Mouse (Mus musculus) ES-E14 (cell line): ENCODE measurements around the gene Gstm4. TPM values are rescaled to one million over a fixed set of nuclear protein-coding genes. Genes with fewer than 3 reads are reported as not detected.

Source experiments
- DNase-seq: peaks from one replicate; pipeline ENCODE4 v3.0.0-alpha.2; 2013; ENCODE audit warnings: low read depth, low spot score
- H3K27ac ChIP-seq: 2 replicates; pipeline ENCODE4 v1.5.1; 2012; ENCODE audit warnings: low read depth, mild to moderate bottlenecking, low read length, moderate library complexity, mixed read lengths; ENCODE audit not compliant: poor library complexity, insufficient read depth, severe bottlenecking
- H3K36me3 ChIP-seq: 2 replicates; pipeline ENCODE4 v1.6.1; 2012; ENCODE audit warnings: mild to moderate bottlenecking, low read length, moderate library complexity, mixed read lengths; ENCODE audit not compliant: control insufficient read depth, poor library complexity, insufficient read depth, severe bottlenecking
- H3K4me1 ChIP-seq, 2 experiments: fragments of 150-350 bp in 1 of 2; sonication (generic) in 1 of 2; 2 replicates each; pipeline ENCODE4 v1.6.1; 2012; ENCODE audit warnings: low read length in 2 of 2, mild to moderate bottlenecking in 1 of 2, mixed read lengths in 1 of 2; ENCODE audit not compliant: control insufficient read depth in 2 of 2, insufficient read depth in 2 of 2, poor library complexity in 1 of 2
- H3K4me3 ChIP-seq, 2 experiments: fragments of 150-350 bp in 1 of 2; sonication (generic) in 1 of 2; 2 replicates each; pipeline ENCODE4 v1.5.1; 2012; ENCODE audit warnings: low read length in 2 of 2, low read depth in 1 of 2, mild to moderate bottlenecking in 1 of 2, mixed read lengths in 1 of 2; ENCODE audit not compliant: insufficient read depth in 1 of 2, poor library complexity in 1 of 2, severe bottlenecking in 1 of 2
- H3K9ac ChIP-seq: 2 replicates; pipeline ENCODE4 v1.6.1; 2012; ENCODE audit warnings: low read depth, mild to moderate bottlenecking, low read length, mixed read lengths; ENCODE audit not compliant: poor library complexity, insufficient read depth, severe bottlenecking
- H3K9me3 ChIP-seq: fragments of 150-350 bp; sonication (generic); 2 replicates; pipeline ENCODE4 v1.6.1; 2012; ENCODE audit warnings: low read depth, mild to moderate bottlenecking, low read length; ENCODE audit not compliant: control insufficient read depth, insufficient read depth
- CHD2 ChIP-seq: IDR thresholded peaks from 2 replicates; pipeline ENCODE4 v1.6.1; 2014; ENCODE audit warnings: mild to moderate bottlenecking, low read depth, low read length, inconsistent platforms
- HCFC1 ChIP-seq: IDR thresholded peaks from 2 replicates; pipeline ENCODE4 v1.6.1; 2012; ENCODE audit warnings: low read length, inconsistent platforms, borderline replicate concordance; ENCODE audit not compliant: insufficient read depth
- MAFK ChIP-seq: IDR thresholded peaks from 2 replicates; pipeline ENCODE4 v1.6.1; 2014; ENCODE audit warnings: mild to moderate bottlenecking, low read depth, low read length, inconsistent platforms; ENCODE audit not compliant: insufficient read depth
- ZC3H11A ChIP-seq: IDR thresholded peaks from 2 replicates; pipeline ENCODE4 v1.6.1; 2012; ENCODE audit warnings: low read depth, mild to moderate bottlenecking, inconsistent platforms, low read length, borderline replicate concordance
- ZNF384 ChIP-seq: IDR thresholded peaks from 2 replicates; pipeline ENCODE4 v1.6.1; 2012; ENCODE audit warnings: low read depth, low read length, inconsistent platforms
- in situ Hi-C, 2 experiments: fragments of 600-800 bp; cut with MboI; formaldehyde crosslinking; loops; one replicate each; pipeline ENCODE4 v1.15.1; 2025; ENCODE audit warnings: low sequenced_read_pairs in 2 of 2, inconsistent platforms in 1 of 2; ENCODE audit not compliant: unreplicated experiment in 2 of 2
- total RNA-seq: library from RNA; depleted of rRNA; stranded (reverse); fragments of 300-350 nt; gene quantifications from 2 replicates; pipeline ENCODE4 v1.2.3, GENCODE M21; 2012

The Gstm4 gene
- total RNA-seq, 1 experiment: 4.3 TPM

GRCm38 (mm10) chr3:108086470-108086979 lies 41.8 kb upstream of the Gstm4 start, which contains the start of gene Ampd2:
Ampd2 (minus strand) TSS chr3:108086651.
- DNase-seq: peak; percentile 82
- peak within 1 kb of the TSS; percentile 79 to 84 for H3K4me3 ChIP-seq
- in situ Hi-C loops: no loop called here
- TF ChIP-seq HCFC1 (0 out of 2 replicates have a peak, but pooled peaks have one; percentile 56), ZC3H11A (no peak)
- no peaks in the 10 kb centered on the region; the same call in 1 of the 2 replicates for H3K36me3 ChIP-seq
- no peaks in the 10 kb centered on the region for H3K9me3 ChIP-seq
- no peak within 1 kb of the TSS for H3K27ac ChIP-seq
- H3K4me1 ChIP-seq: peaks cover 4 to 19% of the 10 kb centered on the region in 2 experiments; a peak in 2 of 4 replicates
- peak within 1 kb of the TSS; percentile 80 for H3K9ac ChIP-seq

GRCm38 (mm10) chr3:108085721-108086469 lies 41.2 kb upstream of the Gstm4 start:
- no peak for DNase-seq
- TF ChIP-seq HCFC1 (0 out of 2 replicates have a peak, but pooled peaks have one; percentile 18), CHD2 (no peak), MAFK (no peak), ZC3H11A (no peak)
- Histone ChIP-seq H3K27ac (no peak overlapping the region), H3K9ac (peak overlapping the region; percentile 80), H3K9me3 (no peaks in the 10 kb centered on the region), H3K36me3 (no peaks in the 10 kb centered on the region; the same call in 1 of the 2 replicates), H3K4me3 (peak overlapping the region; percentile 79 to 84), H3K4me1 (peaks cover 4 to 19% of the 10 kb centered on the region in 2 experiments; a peak in 2 of 4 replicates)
- in situ Hi-C loops: no loop called here

- TF ChIP-seq CHD2: no peak
- Histone ChIP-seq H3K9ac (peak overlapping the region; percentile 80), H3K27ac (no peak overlapping the region), H3K4me3 (peak overlapping the region; percentile 79 to 84), H3K9me3 (no peaks in the 10 kb centered on the region), H3K4me1 (peaks cover 4 to 19% of the 10 kb centered on the region in 2 experiments; a peak in 2 of 4 replicates), H3K36me3 (peaks cover 3% of the 10 kb centered on the region; the same call in 1 of the 2 replicates)
- DNase-seq: peak; percentile 79
- in situ Hi-C loops: no loop called here
Measured at GRCm38 (mm10) chr3:108085281-108085720, 40.6 kb upstream of the Gstm4 start.

- Histone ChIP-seq H3K4me3 (peak overlapping the region; percentile 79 to 84), H3K9ac (peak overlapping the region; percentile 69), H3K36me3 (peaks cover 3% of the 10 kb centered on the region; the same call in 1 of the 2 replicates), H3K9me3 (no peaks in the 10 kb centered on the region), H3K4me1 (peaks cover 4 to 16% of the 10 kb centered on the region in 2 experiments; a peak in 2 of 4 replicates), H3K27ac (no peak overlapping the region)
- in situ Hi-C loops: no loop called here
- TF ChIP-seq HCFC1 (no peak), ZNF384 (no peak), ZC3H11A (no peak), MAFK (no peak), CHD2 (no peak)
- DNase-seq: no peak
Measured at GRCm38 (mm10) chr3:108084767-108085270, 40.1 kb upstream of the Gstm4 start.
